ENCODE assay signal across 26 mouse cellular contexts in the genomic region with DNA sequence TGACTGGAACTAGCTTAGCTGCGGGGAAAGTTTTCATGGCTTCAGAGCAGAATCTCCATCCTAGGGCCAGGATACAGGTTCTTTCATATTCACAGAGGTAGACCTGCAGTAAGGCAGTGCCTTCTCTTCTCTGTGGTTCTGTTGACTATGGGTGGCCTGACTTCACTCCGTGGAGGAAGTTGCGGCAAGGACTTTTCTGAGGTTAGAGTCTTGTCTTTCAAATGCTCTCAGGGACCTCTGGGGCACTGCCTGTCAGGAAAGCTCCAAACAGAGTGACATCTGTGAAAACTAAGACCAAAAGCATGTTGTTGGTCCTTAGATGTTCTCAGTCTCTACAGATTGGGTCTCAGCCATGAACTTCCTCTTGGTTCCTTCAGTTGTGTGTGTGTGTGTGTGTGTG.
DNase-seq lines count a peak whose midpoint lies in the region; TF ChIP-seq lines count a peak whose summit lies in the region.
"Had no signal": no experiment of that assay in that cellular context is flagged by ENCODE, and none has a peak within 500 bp of the region (broad histone marks: within the 10 kb centered on the region; RNA-seq: fewer than 3 reads in every experiment).

No protein-coding gene starts in this region.

- H3K9me3 ChIP-seq in heart, embryonic 10.5 days, result no peaks in the 10 kb centered on the region
- H3K9me3 ChIP-seq: forebrain, embryonic 13.5 days; heart, embryonic 15.5 days; hindbrain, embryonic 12.5 days; liver, embryonic 15.5 days; lung, embryonic 15.5 days; midbrain, embryonic 10.5 days; neural tube, embryonic 13.5 days had no signal

- H3K4me3 ChIP-seq in heart, embryonic 10.5 days, result no peak overlapping the region
- no peak overlapping the region for H3K4me3 ChIP-seq in thymus, adult 2 months (ENCODE audit: control insufficient read depth, insufficient read depth, low read length)
- H3K4me3 ChIP-seq: forebrain, embryonic 13.5 days; heart, embryonic 15.5 days; hindbrain, embryonic 12.5 days; liver, embryonic 15.5 days; lung, embryonic 15.5 days; midbrain, embryonic 10.5 days; myocyte; neural tube, embryonic 13.5 days had no signal

- TF ChIP-seq POLR2A in thymus, adult 2 months (IDR thresholded peaks at IDR 0.05; ENCODE audit: control insufficient read depth, extremely low read depth, insufficient read depth, low read length, poor library complexity), result no peak

- H3K36me3 ChIP-seq in heart, embryonic 10.5 days, result no peaks in the 10 kb centered on the region
- H3K36me3 ChIP-seq in thymus, adult 2 months (ENCODE audit: control insufficient read depth, insufficient read depth, low read length), result no peaks in the 10 kb centered on the region
- H3K36me3 ChIP-seq: heart, embryonic 15.5 days; hindbrain, embryonic 12.5 days; liver, embryonic 15.5 days; lung, embryonic 15.5 days; midbrain, embryonic 10.5 days; neural tube, embryonic 13.5 days had no signal

- no peaks in the 10 kb centered on the region for H3K27me3 ChIP-seq in heart, embryonic 10.5 days (ENCODE audit: insufficient read depth, poor library complexity, severe bottlenecking)
- H3K27me3 ChIP-seq in thymus, adult 2 months (ENCODE audit: control insufficient read depth, insufficient read depth, low read length), result no peaks in the 10 kb centered on the region
- H3K27me3 ChIP-seq: CH12.LX; forebrain, embryonic 13.5 days; heart, embryonic 15.5 days; hindbrain, embryonic 12.5 days; liver, embryonic 15.5 days; lung, embryonic 15.5 days; neural tube, embryonic 13.5 days had no signal

- H3K4me1 ChIP-seq in heart, embryonic 10.5 days, result no peaks in the 10 kb centered on the region
- H3K4me1 ChIP-seq in thymus, adult 2 months (replicated peaks; ENCODE audit: control insufficient read depth, insufficient read depth, low read length), result no peaks in the 10 kb centered on the region
- H3K4me1 ChIP-seq: forebrain, embryonic 13.5 days; heart, embryonic 15.5 days; hindbrain, embryonic 12.5 days; liver, embryonic 15.5 days; lung, embryonic 15.5 days; midbrain, embryonic 10.5 days; neural tube, embryonic 13.5 days had no signal

- H3K27ac ChIP-seq in heart, embryonic 10.5 days, result no peak overlapping the region
- no peak overlapping the region for H3K27ac ChIP-seq in thymus, adult 2 months (ENCODE audit: control insufficient read depth, insufficient read depth, low read length)
- H3K27ac ChIP-seq: forebrain, embryonic 13.5 days; heart, embryonic 15.5 days; hindbrain, embryonic 12.5 days; hindbrain, postnatal 0 days; liver, embryonic 15.5 days; lung, embryonic 15.5 days; midbrain, embryonic 10.5 days; neural tube, embryonic 13.5 days had no signal

- DNase-seq in heart, adult 11 months, result peak; percentile 36
- no peak for DNase-seq in heart, embryonic 10.5 days (ENCODE audit: low spot score)
- peak; percentile 2 for DNase-seq in thymus, adult 2 months
- no peak for DNase-seq in thymus, adult 18-20 months
- DNase-seq in thymus, postnatal 25 days, result peak; percentile 8
- DNase-seq in liver, result no peak
- DNase-seq in lung, adult 18-20 months, result no peak
- DNase-seq: adrenal gland, postnatal 10 days; cerebellum, adult 8-10 months; cerebellum, postnatal 36 days; gastrocnemius, postnatal 10 days; kidney, adult 9 months; kidney, postnatal 10 days; retina, postnatal 1 day; right cerebral cortex, postnatal 14 days; spleen, adult 18-20 months had no signal

- 93% methylated on average over 3 of the region's 3 CpGs for WGBS in heart, embryonic 10.5 days
- WGBS in thymus, adult 2 months, result 50% methylated on average over 3 of the region's 3 CpGs

- TF ChIP-seq CTCF in thymus, adult 2 months (IDR thresholded peaks at IDR 0.05; ENCODE audit: borderline replicate concordance, control insufficient read depth, extremely low read depth, insufficient read depth, low read length, poor library complexity), result no peak

Comparison
In these comparisons a context has a peak if more than half of its experiments do, and no peak if none do; other contexts are left out.
1. DNase-seq: peak in heart, adult 11 months (single experiment), thymus, adult 2 months (single experiment) and thymus, postnatal 25 days (single experiment); none in heart, embryonic 10.5 days (single experiment), thymus, adult 18-20 months (0 of 2), liver (single experiment) and lung, adult 18-20 months (0 of 2).